Mouse (Mus musculus): ENCODE results near the gene Pced1b.

Gene Pced1b

GRCm38 (mm10) chr15:97432221-97432620, 185.3 kb downstream of the Pced1b start:
- no peak for DNase-seq (ENCODE audit: low read depth, low spot score)
